Mouse (Mus musculus): ENCODE measurements at regions not wholly inside any gene's neighbourhood (a gene's known extent, or its start where the extent isn't known, plus 50 kb on each side); places are given as distances from the start of the nearest gene placed in this dataset.

DNA sequence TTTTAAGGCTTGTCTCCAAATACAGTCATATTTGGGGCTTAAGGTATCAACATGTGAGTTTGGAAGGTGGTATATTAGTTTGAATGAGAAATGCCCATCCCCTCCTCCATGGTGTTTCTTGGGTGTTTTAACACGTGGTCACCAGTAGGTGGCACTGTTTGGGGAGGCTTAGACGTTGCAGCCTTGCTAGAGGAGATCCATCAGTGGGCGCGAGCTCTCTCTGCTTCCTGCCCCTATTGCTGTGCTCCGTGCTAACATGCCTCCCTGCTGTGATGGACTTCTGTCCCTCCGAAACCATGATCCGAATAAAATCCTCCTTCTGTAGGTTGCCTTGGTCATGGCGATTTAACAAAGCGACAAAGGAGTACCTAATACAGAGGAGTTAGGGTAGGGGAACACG lies 183.3 kb downstream of the Barhl2 start:
- no peak overlapping the region for H3K9ac ChIP-seq
- H3K27ac ChIP-seq, result no peak overlapping the region
- H3K9me3 ChIP-seq, result 0 out of 2 replicates have a peak, but pooled peaks cover under 1% of the 10 kb centered on the region
- H3K27me3 ChIP-seq, result no peaks in the 10 kb centered on the region
- H3K36me3 ChIP-seq, result no peaks in the 10 kb centered on the region
- H3K4me2 ChIP-seq (replicated peaks), result no peak overlapping the region
- H3K4me3 ChIP-seq, result no peak overlapping the region
- no peak for ATAC-seq (ENCODE audit: insufficient number of reproducible peaks, insufficient read depth, low FRiP score, low TSS enrichment)
- 32% methylated on average over 10 of the region's 10 CpGs for WGBS
- H3K4me1 ChIP-seq, result no peaks in the 10 kb centered on the region

DNA sequence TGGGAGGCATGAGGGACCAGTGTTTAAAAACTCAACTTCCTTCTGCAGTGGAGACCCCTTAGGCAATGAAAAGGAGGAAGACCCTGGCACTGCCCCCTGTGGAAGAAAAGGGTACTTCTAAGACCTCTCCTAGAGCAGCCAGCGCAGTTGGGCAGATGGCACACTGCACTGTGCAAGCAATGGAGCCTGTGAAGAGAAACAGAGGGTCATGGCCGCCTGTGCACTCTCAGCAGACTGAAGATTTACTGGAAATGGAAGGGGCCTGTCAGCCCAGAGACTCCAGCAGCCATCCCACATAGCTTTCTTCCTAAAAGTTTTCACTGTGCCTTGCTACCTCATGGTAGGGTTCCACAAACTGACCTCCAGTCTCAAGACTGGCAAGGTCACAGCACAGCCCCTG lies 193.4 kb downstream of the Barhl2 start:
- ATAC-seq (ENCODE audit: insufficient number of reproducible peaks, insufficient read depth, low FRiP score, low TSS enrichment), result no peak
- H3K4me3 ChIP-seq, result no peak overlapping the region
- no peaks in the 10 kb centered on the region for H3K27me3 ChIP-seq
- H3K9ac ChIP-seq, result no peak overlapping the region
- WGBS, result 82% methylated on average over 2 of the region's 2 CpGs
- H3K4me1 ChIP-seq, result no peaks in the 10 kb centered on the region
- no peak overlapping the region for H3K27ac ChIP-seq
- no peaks in the 10 kb centered on the region for H3K9me3 ChIP-seq
- no peaks in the 10 kb centered on the region for H3K36me3 ChIP-seq
- H3K4me2 ChIP-seq (replicated peaks), result no peak overlapping the region

DNA sequence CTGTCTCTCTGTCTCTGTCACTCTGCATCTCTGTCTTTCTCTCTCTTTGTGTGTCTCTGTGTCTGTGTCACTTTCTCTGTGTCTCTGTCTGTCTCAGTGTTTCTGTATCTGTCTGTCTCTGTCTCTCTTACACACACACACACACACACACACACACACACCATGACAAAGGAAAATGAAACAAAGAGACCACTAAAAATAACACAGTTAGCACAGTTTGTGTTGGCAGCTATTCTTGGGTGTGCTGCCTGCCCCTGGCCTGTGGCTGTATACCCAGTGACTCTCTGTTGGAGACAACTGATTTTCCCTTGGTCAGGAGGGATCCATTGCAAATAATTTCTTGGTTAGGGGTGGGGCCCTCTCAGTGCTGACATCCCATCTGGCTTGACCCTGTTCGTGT lies 200.8 kb downstream of the Barhl2 start:
- WGBS, result 79% methylated on average over 1 of the region's 1 CpGs
- H3K27ac ChIP-seq, result no peak overlapping the region
- H3K9me3 ChIP-seq, result no peaks in the 10 kb centered on the region
- no peak for ATAC-seq (ENCODE audit: insufficient number of reproducible peaks, insufficient read depth, low FRiP score, low TSS enrichment)
- no peak overlapping the region for H3K4me2 ChIP-seq (replicated peaks)
- no peaks in the 10 kb centered on the region for H3K27me3 ChIP-seq
- H3K36me3 ChIP-seq, result no peaks in the 10 kb centered on the region
- no peak overlapping the region for H3K4me3 ChIP-seq
- H3K4me1 ChIP-seq, result no peaks in the 10 kb centered on the region
- no peak overlapping the region for H3K9ac ChIP-seq

DNA sequence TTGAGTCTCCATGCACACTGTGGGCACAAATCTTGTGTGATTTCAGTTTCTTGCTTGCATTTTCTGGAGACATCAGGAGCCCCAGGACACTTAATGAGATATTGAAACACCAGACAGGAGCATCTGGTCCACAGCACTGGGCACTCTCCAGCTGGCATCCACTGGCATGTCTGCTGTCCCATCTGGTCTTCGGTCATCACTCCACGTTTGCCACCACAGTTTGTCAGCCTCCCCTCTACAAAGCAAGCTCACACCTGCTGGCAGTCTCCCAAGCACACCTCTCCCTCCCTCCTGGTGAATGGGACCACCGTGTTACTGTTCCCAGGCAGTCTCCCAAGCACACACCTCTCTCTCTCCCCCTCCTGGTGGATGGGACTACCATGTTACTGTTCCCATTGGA lies 228.8 kb downstream of the Barhl2 start:
- no peak overlapping the region for H3K4me2 ChIP-seq (replicated peaks)
- WGBS, result 73% methylated on average over 3 of the region's 3 CpGs
- H3K36me3 ChIP-seq, result no peaks in the 10 kb centered on the region
- no peaks in the 10 kb centered on the region for H3K27me3 ChIP-seq
- no peak overlapping the region for H3K9ac ChIP-seq
- H3K9me3 ChIP-seq, result no peaks in the 10 kb centered on the region
- no peak overlapping the region for H3K27ac ChIP-seq
- no peaks in the 10 kb centered on the region for H3K4me1 ChIP-seq
- H3K4me3 ChIP-seq, result no peak overlapping the region
- ATAC-seq (ENCODE audit: insufficient number of reproducible peaks, insufficient read depth, low FRiP score, low TSS enrichment), result no peak

DNA sequence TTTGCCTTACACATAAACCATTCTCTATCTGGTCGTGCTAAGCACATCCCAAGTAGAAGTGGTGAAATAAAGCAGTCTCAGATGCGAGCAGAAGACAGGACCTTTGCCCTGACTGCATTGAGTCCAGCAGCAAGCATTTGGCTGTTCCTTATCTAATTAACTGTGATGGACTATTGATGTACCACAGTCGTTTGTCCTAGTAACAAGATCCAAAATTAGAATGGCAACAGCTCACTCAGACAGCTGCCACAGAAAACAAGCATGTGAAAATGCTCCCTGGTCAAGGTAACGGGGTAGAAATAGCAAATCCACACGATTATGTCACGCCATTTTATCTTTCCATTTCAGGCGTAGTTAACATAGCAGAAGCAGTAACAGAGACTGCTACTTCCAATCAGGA lies 233.8 kb downstream of the Barhl2 start:
- no peak for ATAC-seq (ENCODE audit: insufficient number of reproducible peaks, insufficient read depth, low FRiP score, low TSS enrichment)
- no peaks in the 10 kb centered on the region for H3K27me3 ChIP-seq
- no peak overlapping the region for H3K4me3 ChIP-seq
- WGBS, result 62% methylated on average over 7 of the region's 7 CpGs
- no peaks in the 10 kb centered on the region for H3K9me3 ChIP-seq
- H3K36me3 ChIP-seq, result no peaks in the 10 kb centered on the region
- 0 out of 2 replicates have a peak, but pooled peaks cover 3% of the 10 kb centered on the region for H3K4me1 ChIP-seq
- H3K4me2 ChIP-seq (replicated peaks), result no peak overlapping the region
- H3K9ac ChIP-seq, result no peak overlapping the region
- H3K27ac ChIP-seq, result no peak overlapping the region

DNA sequence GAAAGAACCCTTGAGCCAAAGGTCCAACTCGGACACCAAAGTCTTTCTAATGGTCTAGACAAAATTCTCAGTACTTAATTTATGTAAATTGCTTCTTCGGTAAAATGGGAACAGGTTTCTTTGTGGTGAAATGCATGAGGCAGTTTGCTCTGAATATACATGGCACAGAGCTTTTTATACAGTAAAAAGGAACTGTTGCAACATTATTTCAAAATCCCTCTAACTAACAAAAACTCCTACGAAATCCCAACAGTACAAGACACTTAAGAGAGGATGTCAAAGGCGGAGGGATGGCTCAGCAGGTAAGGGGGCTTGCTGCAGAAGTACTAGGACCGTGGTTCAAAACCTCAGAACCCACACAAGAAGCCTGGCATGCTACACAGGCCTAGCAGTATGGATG lies 248.4 kb downstream of the Barhl2 start:
- 81% methylated on average over 5 of the region's 5 CpGs for WGBS
- no peak overlapping the region for H3K4me2 ChIP-seq (replicated peaks)
- no peak overlapping the region for H3K4me3 ChIP-seq
- ATAC-seq (ENCODE audit: insufficient number of reproducible peaks, insufficient read depth, low FRiP score, low TSS enrichment), result no peak
- H3K27me3 ChIP-seq, result no peaks in the 10 kb centered on the region
- peaks cover 10% of the 10 kb centered on the region; the same call in 1 of the 2 replicates for H3K4me1 ChIP-seq
- no peak overlapping the region for H3K27ac ChIP-seq
- no peaks in the 10 kb centered on the region for H3K9me3 ChIP-seq
- no peak overlapping the region for H3K9ac ChIP-seq
- no peaks in the 10 kb centered on the region for H3K36me3 ChIP-seq

DNA sequence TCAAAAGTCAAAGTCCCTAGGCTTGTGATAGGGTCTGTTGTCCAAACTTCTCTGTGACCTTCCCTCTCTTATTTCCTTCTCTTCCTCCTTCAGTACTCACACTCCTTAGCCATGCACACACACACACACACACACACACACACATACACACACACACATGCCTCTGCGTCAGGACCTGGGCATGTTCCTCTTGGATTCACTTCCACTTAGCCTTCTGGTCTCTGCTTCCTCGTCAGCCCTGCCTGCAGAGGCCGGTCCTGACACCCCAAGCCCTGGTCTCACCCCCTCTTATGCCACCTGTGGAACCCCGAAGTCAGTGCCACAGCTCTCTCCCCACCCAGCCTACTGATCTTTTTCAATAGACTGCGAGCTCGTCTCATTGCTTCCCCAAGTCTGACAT lies 250.3 kb downstream of the Barhl2 start:
- no peak for ATAC-seq (ENCODE audit: insufficient number of reproducible peaks, insufficient read depth, low FRiP score, low TSS enrichment)
- H3K4me3 ChIP-seq, result no peak overlapping the region
- H3K9me3 ChIP-seq, result no peaks in the 10 kb centered on the region
- H3K27ac ChIP-seq, result no peak overlapping the region
- WGBS, result 76% methylated on average over 6 of the region's 6 CpGs
- H3K27me3 ChIP-seq, result no peaks in the 10 kb centered on the region
- no peak overlapping the region for H3K4me2 ChIP-seq (replicated peaks)
- peaks cover 10% of the 10 kb centered on the region; the same call in 1 of the 2 replicates for H3K4me1 ChIP-seq
- no peak overlapping the region for H3K9ac ChIP-seq
- no peaks in the 10 kb centered on the region for H3K36me3 ChIP-seq

DNA sequence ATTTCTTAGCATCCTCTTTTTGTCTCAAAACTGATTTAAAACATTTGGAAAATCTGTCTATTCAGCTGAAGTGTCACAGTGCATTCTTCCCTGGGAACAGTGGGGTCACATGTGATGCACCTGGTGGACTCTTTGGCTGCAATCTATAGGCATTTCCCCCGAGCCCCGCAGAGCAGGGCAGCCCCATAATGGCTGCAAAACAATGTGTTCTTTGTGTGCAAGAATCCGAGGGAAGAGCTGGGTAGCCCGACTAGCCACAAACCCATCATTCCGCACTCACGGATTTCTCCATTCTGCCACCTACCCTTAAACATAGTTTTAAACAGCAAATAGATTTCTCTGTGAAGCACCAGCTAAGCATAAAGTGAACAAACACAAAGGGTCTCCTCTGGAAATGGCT lies 252.2 kb downstream of the Barhl2 start:
- no peaks in the 10 kb centered on the region for H3K9me3 ChIP-seq
- no peak overlapping the region for H3K27ac ChIP-seq
- H3K4me1 ChIP-seq, result peaks cover 10% of the 10 kb centered on the region; the same call in 1 of the 2 replicates
- H3K4me3 ChIP-seq, result no peak overlapping the region
- no peak overlapping the region for H3K9ac ChIP-seq
- peak overlapping the region; percentile 14; the same call in 1 of the 2 replicates for H3K4me2 ChIP-seq (replicated peaks)
- no peaks in the 10 kb centered on the region for H3K27me3 ChIP-seq
- WGBS, result 11% methylated on average over 6 of the region's 6 CpGs
- H3K36me3 ChIP-seq, result no peaks in the 10 kb centered on the region
- no peak for ATAC-seq (ENCODE audit: insufficient number of reproducible peaks, insufficient read depth, low FRiP score, low TSS enrichment)

DNA sequence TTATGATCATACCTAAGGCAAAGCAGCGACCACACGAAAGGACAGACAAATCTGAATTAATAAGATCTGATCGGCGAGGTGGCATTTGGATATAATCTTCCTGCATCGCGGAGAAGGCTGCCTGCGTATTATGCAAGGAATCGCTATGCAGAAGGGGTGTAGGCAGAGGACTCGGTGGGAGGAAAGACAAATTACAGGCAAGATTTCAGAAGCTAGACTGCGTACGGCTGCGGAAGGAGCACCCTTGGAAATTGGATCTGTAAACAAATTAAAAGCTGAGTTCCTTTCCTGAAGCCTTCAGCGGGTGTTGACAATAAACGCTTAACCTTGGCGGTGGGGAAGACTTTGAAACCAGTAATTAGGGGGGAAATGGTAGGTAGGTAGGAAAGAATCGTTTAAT lies 257.3 kb downstream of the Barhl2 start:
- H3K9me3 ChIP-seq, result no peaks in the 10 kb centered on the region
- H3K27me3 ChIP-seq, result no peaks in the 10 kb centered on the region
- no peaks in the 10 kb centered on the region for H3K36me3 ChIP-seq
- ATAC-seq (ENCODE audit: insufficient number of reproducible peaks, insufficient read depth, low FRiP score, low TSS enrichment), result no peak
- no peak overlapping the region for H3K4me2 ChIP-seq (replicated peaks)
- no peak overlapping the region for H3K27ac ChIP-seq
- no peak overlapping the region for H3K9ac ChIP-seq
- H3K4me3 ChIP-seq, result no peak overlapping the region
- 0 out of 2 replicates have a peak, but pooled peaks cover 3% of the 10 kb centered on the region for H3K4me1 ChIP-seq
- 62% methylated on average over 16 of the region's 16 CpGs for WGBS

DNA sequence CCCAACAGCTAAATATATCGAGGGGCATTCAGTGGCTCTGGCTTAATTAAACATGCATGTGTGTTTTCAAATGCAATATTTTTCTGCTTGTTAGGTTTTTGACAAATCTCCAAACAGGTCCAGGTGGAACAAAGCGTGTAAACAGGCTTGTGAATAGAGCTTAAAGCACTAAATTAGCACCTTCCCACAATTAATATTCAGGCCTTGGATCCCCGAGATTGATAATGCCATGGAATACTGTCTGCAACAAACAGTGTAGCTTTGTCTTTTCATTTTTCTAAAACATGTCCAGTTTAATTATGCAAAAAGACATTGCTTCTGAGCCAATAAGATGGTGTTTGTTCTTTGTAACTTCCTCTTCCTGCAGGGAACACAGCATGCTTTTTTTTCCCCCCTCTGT lies 258.9 kb downstream of the Barhl2 start:
- H3K4me2 ChIP-seq (replicated peaks), result no peak overlapping the region
- no peaks in the 10 kb centered on the region for H3K9me3 ChIP-seq
- no peaks in the 10 kb centered on the region for H3K36me3 ChIP-seq
- no peak overlapping the region for H3K9ac ChIP-seq
- H3K4me3 ChIP-seq, result no peak overlapping the region
- no peak for ATAC-seq (ENCODE audit: insufficient number of reproducible peaks, insufficient read depth, low FRiP score, low TSS enrichment)
- 80% methylated on average over 3 of the region's 3 CpGs for WGBS
- H3K4me1 ChIP-seq, result no peaks in the 10 kb centered on the region
- H3K27ac ChIP-seq, result no peak overlapping the region
- H3K27me3 ChIP-seq, result no peaks in the 10 kb centered on the region

DNA sequence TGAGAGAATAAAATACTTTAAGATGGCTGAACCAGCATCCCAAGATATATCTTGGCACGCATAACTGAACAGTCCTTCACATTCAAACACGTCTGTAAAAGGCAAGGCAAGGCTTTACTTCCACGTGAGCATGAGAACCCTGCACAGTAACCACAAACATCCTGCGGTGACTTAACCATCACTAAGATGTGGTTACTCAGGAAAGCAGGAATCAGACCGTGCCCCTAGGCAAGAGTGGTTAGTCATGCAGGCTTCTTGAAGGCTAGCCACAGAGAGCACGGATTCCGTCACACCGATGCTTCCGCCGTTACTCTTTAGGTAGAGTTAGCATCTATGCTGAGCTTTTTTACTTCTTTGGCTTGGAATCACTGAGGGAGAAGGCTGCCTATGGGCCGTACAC lies 266.8 kb downstream of the Barhl2 start:
- no peaks in the 10 kb centered on the region for H3K27me3 ChIP-seq
- no peak overlapping the region for H3K4me3 ChIP-seq
- no peaks in the 10 kb centered on the region for H3K9me3 ChIP-seq
- H3K9ac ChIP-seq, result no peak overlapping the region
- H3K27ac ChIP-seq, result no peak overlapping the region
- ATAC-seq (ENCODE audit: insufficient number of reproducible peaks, insufficient read depth, low FRiP score, low TSS enrichment), result no peak
- WGBS, result 77% methylated on average over 11 of the region's 11 CpGs
- H3K36me3 ChIP-seq, result no peaks in the 10 kb centered on the region
- H3K4me1 ChIP-seq, result no peaks in the 10 kb centered on the region
- no peak overlapping the region for H3K4me2 ChIP-seq (replicated peaks)

DNA sequence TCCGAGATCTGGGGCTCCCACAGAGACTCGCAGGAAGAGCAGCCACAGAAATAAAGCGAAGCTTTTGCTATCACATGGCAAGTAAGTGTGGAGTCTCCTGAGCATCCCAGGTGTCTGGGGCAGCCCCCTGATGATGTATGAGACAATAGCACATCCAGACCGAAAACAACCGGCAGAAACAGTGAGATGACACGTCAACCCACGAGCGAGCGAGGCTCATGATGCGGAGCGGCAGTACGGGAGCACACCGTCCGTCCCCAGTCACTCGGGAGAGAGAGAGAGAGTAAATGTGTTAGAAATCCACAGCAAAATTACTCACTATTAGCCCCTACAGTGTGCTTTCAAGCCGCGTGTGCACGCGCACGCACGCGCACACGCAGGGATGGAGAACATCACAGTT lies 276.2 kb downstream of the Barhl2 start:
- no peak for ATAC-seq (ENCODE audit: insufficient number of reproducible peaks, insufficient read depth, low FRiP score, low TSS enrichment)
- Histone ChIP-seq H3K9ac (no peak overlapping the region), H3K27me3 (no peaks in the 10 kb centered on the region), H3K27ac (no peak overlapping the region), H3K36me3 (no peaks in the 10 kb centered on the region), H3K4me2 (replicated peaks) (no peak overlapping the region), H3K9me3 (0 out of 2 replicates have a peak, but pooled peaks cover 4% of the 10 kb centered on the region), H3K4me1 (no peaks in the 10 kb centered on the region), H3K4me3 (no peak overlapping the region)
- WGBS, result 91% methylated on average over 23 of the region's 23 CpGs

DNA sequence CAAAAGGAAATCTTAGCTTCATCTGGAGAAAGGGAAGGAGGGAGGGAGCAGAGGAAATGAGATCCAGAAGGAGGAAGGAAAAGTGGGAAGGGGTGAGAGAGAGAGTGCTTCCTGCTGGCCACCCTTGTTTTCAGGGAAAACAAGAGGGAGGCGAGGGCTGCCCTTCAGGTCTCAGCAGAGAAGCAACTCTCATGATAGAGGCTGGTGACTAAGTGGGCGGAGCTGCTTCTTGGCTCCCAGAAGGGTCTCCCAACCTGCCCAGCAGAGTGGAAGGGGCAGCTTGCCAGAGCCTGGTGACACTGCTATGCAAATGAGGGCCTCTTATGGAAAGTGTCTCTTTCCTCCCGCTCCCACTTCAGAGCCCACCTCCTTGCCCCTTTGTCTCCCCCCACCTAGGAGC lies 285.8 kb downstream of the Barhl2 start:
- peak overlapping the region; percentile 69 for H3K27ac ChIP-seq
- no peak overlapping the region for H3K4me3 ChIP-seq
- ATAC-seq (ENCODE audit: insufficient number of reproducible peaks, insufficient read depth, low FRiP score, low TSS enrichment), result 0 out of 2 replicates have a peak, but pooled peaks have one; percentile 26
- no peak overlapping the region for H3K9ac ChIP-seq
- peaks cover 10% of the 10 kb centered on the region for H3K4me1 ChIP-seq
- no peaks in the 10 kb centered on the region for H3K36me3 ChIP-seq
- no peak overlapping the region for H3K4me2 ChIP-seq (replicated peaks)
- 8% methylated on average over 3 of the region's 3 CpGs for WGBS
- H3K27me3 ChIP-seq, result no peaks in the 10 kb centered on the region
- no peaks in the 10 kb centered on the region for H3K9me3 ChIP-seq
